Mouse (Mus musculus) heart, adult 18-20 months (tissue): ENCODE measurements at regions not wholly inside any gene's neighbourhood (a gene's known extent, or its start where the extent isn't known, plus 50 kb on each side); places are given as distances from the start of the nearest gene placed in this dataset.

Experiments used
- DNase-seq, 2 experiments: peaks; one replicate each; pipeline ENCODE4 v3.0.0; 2021 to 2022; ENCODE audit warnings: mixed read lengths in 1 of 2

DNA sequence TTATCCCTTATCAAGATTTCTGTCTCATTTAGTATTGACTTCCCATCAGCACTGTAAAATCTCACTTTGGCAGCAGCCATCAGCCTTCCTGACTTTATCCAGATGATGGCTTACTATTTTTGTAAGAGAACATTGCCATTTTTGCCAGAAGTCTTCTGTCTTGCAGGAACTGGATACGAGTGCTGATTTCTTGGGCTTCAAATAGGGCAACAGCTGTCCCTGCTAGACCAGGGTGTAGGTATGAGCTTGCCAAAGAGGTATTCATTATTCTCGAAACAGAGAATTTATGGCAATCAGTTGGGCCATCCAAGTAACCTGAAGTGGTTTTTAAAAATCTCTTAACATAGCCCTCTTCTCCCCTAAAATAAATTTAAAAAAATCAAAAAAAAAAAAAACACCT lies 254.6 kb downstream of the 9330182O14Rik start:
- DNase-seq = no peak

DNA sequence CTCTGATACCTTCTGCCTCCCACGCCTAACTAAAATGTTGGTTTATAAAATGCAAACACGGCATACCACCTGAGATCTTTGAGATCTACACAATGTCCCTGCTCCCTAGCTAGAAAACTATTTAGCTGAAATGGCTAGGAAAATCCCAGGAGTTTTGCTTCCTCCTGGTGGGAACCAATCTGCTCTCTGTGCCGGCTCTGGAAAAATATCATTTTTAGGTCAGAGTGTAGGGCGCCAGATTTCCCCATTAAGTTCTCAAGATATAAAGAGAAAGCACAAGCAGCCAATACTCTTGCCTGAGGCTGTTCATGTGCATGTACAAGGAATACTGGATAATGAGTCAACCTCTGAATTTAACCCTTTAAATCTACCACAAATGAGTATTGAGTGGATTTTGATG lies 301.0 kb downstream of the 9330182O14Rik start:
- DNase-seq = no peak

DNA sequence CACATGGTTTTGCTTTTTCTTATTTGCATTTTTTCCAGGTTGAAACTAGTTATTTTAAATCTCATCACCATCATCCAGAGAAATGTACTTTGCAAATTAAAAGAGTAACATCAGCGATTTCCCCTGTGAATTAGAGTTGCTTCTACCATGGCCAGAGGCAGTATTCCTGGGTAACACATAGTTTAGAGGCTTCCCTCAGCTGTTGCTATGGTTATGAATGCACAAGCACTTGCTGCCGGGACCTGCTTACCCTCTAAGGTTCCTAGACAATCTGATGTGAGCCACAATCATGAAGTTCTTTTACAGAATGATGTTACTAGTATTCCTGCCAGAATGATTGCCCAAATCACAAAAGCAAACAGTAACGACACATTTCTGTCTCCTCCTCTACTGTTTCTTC lies 302.5 kb downstream of the 9330182O14Rik start:
- DNase-seq = no peak

DNA sequence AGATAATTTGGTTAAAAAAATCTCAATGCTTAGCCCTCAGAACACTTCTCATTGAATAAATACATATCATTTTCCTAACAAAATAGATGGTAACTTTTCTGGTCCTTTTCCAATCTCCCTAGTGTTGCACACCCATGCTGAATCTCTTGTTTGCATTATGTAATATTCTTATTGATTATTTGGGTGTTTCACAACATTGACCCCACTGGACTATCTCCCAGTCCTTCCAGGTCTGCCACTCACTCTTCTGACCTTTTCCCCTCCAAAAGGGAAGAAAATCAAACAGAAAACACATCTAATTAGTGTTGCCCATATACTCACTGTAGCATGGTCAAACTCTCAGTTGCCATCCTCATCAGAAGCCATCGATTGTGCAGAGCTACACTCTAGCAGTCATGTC lies 305.7 kb downstream of the 9330182O14Rik start:
- no peak for DNase-seq

DNA sequence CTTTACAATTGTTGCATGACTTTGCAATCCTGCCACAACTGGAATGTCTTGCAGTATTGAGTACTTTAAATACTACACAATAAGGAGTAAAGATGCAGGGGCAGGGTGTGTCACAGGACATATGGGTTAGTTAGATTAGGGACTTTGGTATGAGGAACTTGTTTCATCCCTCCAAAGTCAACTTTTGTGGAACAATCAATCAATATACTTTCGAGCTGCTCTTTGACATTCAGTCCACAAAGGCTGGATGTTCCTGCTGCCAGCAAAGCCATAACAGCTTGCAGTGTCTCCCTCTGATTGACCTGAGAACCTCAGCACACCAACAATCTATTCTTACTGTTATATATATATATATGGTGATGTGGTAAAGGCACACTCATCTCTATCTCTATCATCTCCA lies 314.5 kb downstream of the 9330182O14Rik start:
- DNase-seq = no peak

DNA sequence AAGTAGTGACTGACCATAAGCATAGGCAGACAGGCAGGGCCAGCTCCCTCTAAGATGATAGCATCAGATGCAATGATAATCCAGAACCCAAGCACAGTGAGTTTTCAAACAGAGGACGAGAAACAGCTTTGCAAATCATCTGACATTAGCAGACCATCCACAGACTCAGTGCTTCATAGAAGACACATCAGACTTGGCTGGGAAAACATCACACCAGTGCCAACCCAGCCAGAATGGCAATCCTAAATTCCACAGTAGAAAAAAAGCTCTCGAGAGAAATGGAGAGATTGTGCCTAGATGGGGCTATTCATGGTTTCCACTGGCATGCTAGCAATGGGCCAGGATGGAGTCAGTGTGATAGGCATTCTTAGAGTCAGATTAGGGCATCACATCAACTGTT lies 319.1 kb downstream of the 9330182O14Rik start:
- no peak for DNase-seq

DNA sequence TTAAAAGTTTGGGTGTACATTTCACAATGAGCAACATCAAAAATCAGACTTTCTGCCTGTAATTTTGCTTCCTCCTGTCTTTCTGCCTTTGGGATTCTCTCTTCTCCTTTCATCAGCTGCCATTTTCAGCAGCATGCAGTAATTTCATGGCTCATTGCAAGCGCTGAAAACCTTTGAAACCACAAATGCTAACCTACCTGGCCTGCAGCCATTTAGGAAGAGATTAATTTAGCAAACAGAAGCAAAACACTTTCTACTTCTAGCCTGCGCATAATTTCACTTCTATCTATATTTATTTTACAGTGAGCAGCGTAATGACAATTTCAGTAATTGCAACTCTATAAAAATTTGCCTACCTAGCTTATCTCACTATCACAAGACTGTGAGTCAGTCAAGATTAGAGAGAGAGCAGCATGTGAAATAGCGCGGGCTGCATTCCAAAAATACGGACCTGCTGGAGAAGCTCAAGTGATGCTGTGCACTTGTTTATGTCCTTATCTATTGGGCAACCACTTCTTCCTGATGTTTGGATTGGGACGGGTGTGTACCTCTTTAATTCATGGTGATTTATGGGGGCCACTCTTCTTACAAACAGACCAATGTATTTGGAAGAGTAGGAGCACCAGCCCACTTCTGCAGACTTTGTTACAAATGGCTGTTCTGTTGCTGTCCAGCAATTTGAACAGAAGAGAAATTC lies 341.6 kb downstream of the 9330182O14Rik start:
- peak; percentile 29 to 50 for DNase-seq

DNA sequence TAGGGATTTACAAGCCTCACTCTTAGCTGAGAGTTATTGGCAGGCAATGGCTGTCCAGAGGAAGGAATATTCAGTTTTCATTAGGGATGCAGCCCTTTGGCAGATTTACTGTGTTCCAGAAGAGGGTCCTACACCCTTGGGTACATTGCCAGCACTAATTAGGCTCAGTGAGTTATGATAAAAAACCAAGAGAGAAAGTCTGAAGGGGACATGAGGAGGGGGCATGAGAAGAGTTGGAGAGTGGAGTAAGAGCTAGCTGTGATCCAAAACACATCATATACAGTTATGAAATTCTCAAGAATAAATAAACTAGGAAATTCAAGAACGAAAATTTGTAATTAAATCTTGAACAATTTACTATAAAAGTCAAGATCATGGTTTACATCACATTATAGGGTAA lies 346.2 kb downstream of the 9330182O14Rik start:
- DNase-seq = no peak

DNA sequence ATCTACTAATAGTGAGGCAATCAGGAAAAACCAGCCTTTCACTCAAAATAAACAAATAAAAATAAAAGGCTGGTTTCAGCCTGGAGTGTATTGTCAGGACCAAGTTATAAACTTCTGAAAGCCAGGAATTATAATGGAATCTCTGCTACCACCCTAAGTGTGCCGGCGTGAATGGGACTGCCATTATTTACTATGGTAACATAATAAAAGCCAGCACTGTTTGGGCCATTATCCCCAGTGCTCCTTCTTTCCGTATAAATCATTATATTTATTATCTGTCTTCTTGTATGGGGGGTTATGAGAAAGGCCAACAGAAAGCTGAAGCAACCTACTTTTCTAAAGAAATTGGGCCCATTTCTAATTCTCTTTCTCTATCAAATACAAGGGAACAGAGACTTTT lies 347.1 kb downstream of the 9330182O14Rik start:
- no peak for DNase-seq

DNA sequence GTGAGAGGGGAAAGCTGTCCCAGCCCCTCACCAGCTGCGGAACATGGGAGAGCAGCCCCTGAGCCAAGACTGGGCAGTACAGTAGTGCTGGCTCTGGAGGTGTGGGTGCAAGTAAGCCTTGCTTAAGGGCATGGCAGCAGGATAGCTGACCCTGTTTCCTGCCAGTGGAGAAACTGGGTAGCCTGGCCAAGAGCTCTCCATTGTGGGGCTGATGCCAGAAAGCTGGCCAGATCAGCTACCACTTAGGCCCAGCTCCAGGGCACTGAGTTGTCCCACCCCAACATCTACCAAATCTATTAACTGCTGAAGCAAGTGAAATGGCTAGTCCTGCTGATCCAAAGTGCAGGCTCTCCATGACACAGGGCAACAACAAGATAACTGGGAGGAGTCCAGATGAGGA lies 351.8 kb downstream of the 9330182O14Rik start:
- DNase-seq = peak; percentile 29 to 46

DNA sequence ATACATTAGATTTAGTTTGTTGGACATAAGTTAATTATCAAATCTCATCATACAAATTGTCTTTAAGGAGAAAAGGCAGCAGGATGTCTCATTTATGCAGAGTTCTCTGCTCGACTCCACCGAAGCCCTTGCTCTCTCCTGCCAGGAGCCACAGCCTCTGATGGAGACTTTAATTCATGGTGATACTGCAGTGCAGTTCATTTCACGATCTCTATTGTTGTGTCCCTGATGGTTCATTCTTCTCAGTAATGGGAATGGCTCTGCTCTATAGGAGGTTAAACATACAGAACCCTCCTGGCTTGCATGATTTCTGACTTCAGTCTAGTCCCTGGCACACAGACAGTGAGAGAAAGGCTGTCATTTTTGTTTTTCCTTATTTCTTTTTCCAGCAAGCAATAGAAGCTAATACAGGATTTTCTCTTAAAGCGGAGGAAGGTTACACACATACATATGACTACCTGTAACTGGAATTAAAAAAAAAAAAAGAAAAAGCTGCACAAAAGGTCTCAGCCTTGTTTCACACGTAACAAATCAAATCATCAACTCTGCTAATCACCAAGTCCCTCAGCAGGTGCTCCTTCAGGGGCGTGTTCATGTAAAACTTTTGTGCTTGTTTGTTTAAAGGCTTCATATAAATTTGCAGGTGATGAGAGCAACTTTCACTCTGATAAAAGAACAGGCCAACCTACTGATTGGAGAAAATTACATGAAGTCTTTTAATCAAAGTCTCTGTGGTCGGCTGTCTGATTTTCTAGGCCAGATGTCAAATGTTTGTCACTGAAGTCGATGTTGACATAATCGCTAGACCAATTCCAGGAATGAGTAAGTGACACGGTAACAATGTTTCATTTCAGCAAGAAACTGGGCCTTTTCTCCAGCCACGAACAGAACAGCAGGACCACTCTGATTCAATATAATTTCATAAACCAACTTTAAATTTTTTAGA lies 367.3 kb downstream of the 9330182O14Rik start:
- DNase-seq = no peak

DNA sequence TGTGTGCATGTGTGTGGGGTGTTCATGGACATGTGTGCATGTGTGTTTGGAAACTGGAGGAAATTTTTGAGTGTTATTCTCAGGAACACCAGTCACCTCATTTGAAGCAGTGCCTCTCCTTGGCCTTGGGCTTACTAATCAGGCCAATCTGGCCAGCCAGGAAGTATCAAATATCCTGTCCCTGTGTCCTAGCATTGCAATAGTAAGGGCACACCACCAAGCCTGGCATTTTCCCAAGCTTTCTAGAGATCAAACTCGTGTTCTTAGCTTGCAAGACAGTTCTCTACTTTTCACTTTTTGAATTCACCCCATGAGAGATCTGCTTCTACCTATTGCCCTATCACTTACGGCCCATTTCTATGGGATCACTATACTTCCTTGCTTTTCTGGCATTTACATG lies 376.7 kb downstream of the 9330182O14Rik start:
- no peak for DNase-seq

DNA sequence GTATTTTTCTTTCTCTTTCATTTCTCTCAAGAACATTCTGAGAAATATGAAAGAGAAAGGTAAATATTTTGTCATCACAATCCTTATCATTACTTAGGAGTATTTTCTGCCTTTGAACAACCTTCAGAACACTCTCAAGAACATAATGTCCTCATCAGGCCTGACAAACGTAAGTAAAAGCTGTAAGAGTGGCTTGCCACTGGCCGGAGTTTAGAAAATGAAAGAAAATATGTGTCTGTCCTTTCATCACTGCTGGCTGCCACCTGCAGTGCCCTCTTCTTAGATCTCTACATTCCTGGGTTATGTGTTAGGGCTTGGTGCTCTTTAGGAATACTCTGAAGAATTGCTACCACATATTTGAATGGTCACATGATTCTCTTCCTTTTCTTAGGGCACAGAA lies 390.2 kb downstream of the 9330182O14Rik start:
- no peak for DNase-seq

DNA sequence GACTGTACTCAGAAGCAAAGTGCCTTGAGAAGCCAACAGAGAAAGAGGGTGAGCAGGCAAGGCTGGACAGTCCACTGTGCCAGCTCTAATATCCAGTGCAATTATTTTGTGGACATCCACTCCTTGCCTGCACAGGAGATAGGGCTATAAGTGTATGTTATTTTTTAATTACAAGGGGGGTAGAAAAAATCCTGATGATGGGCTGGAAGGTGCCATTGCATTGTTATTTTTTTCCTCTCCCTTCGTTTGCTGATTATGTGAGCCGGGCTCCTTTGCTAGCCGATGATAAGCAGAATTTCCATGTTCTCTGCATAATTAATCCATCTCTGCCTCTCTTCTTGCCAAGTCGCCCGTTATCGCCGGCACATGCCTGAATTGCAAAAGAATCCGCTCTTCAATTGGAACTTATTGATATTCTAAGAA lies 399.3 kb downstream of the 9330182O14Rik start:
- no peak for DNase-seq

DNA sequence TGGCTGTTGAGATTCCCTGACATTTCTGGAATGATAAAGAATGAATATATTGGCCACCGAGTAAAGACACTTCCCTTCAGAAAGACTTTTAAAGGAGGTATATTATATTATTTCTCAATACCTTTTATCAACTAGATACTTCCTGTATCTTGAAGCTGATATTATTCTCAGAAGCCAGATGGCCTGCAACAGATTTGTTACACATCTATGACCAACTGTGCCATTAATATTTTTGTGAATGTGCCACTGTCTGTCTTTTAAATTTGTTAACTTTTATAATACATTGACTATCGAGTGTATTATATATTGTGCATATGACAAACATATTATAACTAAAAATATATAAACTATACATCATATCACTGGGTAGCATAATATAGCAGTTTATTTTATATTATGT lies 427.5 kb downstream of the 9330182O14Rik start:
- DNase-seq = no peak

DNA sequence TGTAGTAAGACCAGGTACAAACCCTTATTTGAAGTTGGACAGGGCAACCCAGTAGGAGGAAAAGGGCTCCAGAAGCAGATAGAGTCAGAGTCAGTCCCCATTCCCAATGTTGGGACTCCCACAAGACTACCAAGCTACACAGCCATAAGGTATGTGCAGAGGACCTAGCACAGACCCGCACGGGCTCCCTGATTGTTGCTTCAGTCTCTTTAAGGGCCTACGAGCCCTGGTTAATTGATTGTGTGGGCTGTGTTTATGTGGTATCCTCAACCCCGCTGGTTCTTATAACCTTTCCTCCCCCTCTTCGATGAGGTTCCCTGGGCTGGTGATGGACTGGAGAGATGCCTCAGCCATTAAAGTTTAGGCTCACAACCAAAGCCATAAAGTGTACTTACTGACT lies 431.6 kb downstream of the 9330182O14Rik start:
- no peak for DNase-seq

DNA sequence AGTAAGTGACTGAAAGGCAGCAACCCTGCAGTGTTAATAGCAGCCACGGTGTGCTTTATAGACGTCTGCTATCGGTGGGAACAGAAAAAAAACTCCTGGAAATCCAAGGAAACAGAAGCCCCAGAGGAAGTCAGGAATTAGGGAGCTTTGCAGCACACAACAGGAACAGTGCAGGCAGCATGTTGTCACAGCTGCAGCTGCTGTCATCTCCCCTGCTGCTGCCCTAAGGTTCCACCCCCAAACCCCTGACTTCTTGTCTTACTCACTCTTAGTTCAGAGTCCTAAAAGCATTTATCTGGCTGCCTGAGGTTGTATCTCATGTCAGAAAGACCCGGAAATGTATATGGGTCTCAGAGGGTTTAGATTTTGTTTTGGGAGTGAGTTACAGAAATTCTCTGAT lies 432.3 kb downstream of the 9330182O14Rik start:
- no peak for DNase-seq

DNA sequence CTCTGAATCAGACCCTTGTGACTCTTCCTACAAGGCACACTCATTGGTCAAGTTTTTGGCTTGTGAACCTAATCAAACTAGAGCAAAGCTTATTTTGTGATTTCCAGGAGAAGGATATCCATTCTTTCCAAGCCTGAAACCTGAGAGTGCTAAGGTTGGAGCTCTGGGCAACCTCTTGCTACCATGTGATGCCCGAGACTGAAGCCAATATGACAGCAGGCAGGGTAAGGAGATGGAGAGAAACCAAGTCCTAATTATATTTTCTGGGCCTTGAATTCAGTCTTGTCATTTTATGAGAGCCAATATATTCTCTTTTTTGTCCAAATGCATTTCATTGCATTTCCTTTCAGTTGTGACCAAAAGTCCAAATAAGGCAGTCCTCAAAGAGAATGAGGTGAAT lies 434.5 kb downstream of the 9330182O14Rik start:
- DNase-seq = no peak
